Mouse (Mus musculus): ENCODE data around the gene Ugt1a2.

Ugt1a2 gene

GRCm38 (mm10) chr1:88234248-88234610, 33.8 kb downstream of the Ugt1a2 start:
- no peak for DNase-seq (ENCODE audit: low spot score)

- no peak for DNase-seq (ENCODE audit: low spot score)
These were observed 34.2 kb downstream of the Ugt1a2 start for GRCm38 (mm10) chr1:88234646-88235045.

DNA sequence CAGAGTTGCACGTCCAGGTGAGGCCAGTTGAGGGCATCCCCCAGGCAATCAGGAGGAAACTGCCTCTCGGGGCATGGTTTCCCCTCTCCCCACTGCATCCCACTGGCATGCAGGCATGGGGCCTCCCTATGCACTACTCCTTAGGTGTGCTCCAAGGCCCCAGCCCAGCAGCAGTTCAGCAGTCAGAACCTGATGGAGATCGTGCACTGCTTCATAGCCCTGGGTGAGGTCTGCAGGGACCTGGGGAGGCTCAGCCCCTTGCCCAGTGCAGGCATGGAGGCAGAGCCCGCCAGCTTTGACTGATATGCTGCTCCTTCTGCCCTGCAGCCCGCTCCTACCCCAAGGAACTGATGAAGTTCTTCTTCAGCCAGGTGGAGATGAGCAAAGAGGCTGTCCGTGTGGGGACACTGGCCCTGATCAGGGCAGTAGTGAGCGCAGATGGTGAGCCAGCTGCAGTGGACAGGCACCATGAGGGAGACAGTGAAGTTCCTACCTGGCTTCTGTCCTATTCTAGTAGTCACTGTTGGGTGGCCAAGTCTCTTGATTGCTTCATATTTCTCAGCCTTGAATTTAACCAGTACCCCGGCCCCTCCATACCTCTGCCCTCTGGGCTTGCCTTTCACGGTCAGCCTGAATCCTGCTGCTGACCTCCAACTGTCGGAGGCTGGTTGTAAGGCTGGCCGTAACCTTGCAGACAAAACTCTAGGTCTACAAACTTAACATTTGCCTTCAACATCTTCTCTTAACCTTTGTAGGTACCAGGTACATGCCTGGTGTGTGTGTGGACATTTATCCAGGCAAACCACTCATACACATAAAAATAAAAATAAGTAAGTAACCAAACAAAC, 34.9 kb downstream of the Ugt1a2 start:
- DNase-seq (ENCODE audit: low spot score): no peak

- DNase-seq (ENCODE audit: low spot score): no peak
These were observed 35.6 kb downstream of the Ugt1a2 start for GRCm38 (mm10) chr1:88235894-88236415.

DNA sequence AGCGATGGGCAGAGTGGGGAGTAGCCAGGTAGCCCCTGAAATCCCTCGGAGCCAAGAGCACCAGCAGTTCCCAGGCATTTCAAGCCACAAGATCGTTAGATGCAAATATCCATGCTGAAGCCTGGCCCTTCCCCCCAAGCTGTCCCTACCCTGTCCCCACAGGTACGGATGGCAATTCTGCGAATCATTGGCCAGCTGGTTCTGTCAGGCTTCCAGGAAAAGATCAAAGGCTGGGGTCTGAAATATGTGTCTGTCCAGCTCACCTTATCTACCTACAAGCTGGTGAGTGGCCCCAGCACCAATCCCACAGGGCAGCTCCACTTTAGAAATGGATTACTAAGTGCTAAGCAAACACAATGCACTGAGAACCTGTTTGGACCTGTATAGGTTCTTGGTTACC, 36.9 kb downstream of the Ugt1a2 start:
- DNase-seq (ENCODE audit: low spot score): no peak

GRCm38 (mm10) chr1:88238771-88239170, 38.4 kb downstream of the Ugt1a2 start:
- no peak for DNase-seq (ENCODE audit: low spot score)

DNA sequence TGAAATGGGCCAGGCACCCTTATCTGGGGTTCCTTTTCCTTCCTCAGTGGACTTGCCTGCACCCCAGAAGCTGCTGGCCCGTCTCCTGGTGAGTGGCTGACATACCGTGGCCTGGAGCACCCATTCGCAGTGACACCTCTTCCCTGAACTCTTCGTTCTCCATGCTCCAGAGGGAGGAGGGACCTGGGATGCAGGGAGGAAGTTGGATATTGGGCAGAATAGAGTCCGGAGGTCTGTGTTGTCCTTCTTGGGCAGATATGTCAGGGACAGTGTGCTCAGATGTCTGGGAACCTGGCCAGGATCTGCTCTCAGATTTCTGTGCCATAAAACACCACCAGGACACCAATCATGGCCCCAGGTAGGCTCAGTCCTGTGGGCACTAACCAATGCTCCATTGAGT, 39.7 kb downstream of the Ugt1a2 start:
- DNase-seq (ENCODE audit: low spot score): no peak

GRCm38 (mm10) chr1:88240579-88240978, 40.2 kb downstream of the Ugt1a2 start:
- no peak for DNase-seq (ENCODE audit: low spot score)

- DNase-seq (ENCODE audit: low spot score): no peak
These were observed 43.5 kb downstream of the Ugt1a2 start for GRCm38 (mm10) chr1:88243861-88244260.

- DNase-seq (ENCODE audit: low spot score): no peak
These were observed 45.5 kb downstream of the Ugt1a2 start for GRCm38 (mm10) chr1:88245881-88246280.

- no peak for DNase-seq (ENCODE audit: low spot score)
These were observed 46.0 kb downstream of the Ugt1a2 start for GRCm38 (mm10) chr1:88246386-88246785.

GRCm38 (mm10) chr1:88247660-88248059, 47.3 kb downstream of the Ugt1a2 start:
- DNase-seq (ENCODE audit: low spot score): no peak

DNA sequence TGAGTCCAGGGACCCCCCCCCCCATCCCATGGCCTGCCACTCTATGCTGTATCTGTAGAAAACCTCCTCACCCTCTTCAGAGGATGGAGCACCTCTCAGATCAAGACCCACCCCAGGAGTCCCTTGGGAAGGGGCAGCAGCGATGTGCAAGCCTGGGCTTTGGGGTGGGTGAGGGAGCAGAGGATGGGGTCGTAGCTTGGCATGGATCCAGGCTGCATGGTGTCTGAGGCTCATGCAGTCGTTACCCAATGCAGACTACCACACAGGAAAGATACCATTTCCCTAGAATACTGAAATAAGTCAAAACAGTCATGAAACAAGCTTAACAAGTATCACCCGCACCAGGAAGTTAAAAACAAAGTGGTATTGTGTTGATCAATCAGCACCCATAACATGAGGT, 48.3 kb downstream of the Ugt1a2 start:
- DNase-seq (ENCODE audit: low spot score): no peak

DNA sequence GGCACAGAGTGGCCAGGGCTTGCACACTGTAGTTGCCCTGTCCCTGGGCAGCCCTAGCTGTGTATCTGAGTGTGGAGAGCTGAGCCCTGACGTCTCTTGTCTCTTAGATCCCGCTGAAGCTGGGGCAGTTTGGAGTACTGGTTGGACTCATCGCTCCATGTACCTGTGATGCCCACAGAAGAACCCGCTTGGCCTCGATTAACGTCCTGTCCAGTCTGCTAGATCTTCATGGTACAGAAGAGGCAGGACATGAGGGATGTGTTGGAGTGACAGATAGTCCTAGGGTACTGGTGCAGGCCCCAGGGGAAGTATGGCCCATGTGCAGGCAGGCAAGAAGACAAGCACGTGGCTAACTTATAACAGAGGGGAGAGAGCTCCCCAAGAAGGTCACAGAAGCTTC, 49.2 kb downstream of the Ugt1a2 start:
- no peak for DNase-seq (ENCODE audit: low spot score)

DNA sequence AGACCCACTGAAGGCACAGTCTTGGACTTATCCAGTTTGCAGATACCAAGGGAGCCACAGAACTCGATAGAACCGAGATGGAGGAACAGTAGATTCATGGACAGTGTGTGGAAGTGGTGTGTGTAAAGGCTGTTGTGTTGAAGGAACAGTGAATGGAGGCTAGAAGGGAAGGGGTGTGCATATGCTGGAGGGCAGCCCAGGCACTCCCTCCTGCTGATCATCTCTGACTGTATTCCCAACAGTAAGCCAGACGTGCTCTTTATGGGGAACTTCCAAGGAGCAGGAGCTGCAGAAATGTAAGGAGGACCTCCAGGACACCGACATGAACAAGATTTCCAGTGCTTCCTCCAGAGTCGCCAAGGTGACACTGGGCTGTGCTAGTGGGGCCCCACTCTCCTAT, 49.6 kb downstream of the Ugt1a2 start:
- DNase-seq (ENCODE audit: low spot score): no peak

GRCm38 (mm10) chr1:88253106-88253505, 52.7 kb downstream of the Ugt1a2 start:
- DNase-seq (ENCODE audit: low spot score): no peak

DNA sequence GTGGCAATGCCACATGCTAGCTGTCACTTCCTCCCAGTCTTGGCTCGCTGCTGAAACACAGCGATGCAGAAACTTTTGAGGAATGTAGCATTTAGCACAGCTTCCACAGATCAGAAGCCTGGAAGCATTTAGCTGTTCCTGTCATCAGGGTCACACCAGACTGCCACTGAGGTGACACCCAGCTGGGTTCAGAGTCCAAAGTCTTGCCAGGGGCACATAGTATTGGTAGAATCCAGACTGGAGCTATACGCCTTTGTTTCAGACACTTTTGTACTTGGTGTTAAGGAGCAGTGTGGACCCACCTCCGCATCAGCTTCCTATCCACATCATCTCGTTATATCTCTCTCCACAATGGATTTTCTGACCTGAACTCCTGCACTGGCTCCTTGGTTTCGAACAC, 53.1 kb downstream of the Ugt1a2 start:
- DNase-seq (ENCODE audit: low spot score): no peak

- DNase-seq (ENCODE audit: low spot score): no peak
These were observed 54.5 kb downstream of the Ugt1a2 start for GRCm38 (mm10) chr1:88254793-88255465.

GRCm38 (mm10) chr1:88255466-88255857, 55.1 kb downstream of the Ugt1a2 start:
- DNase-seq (ENCODE audit: low spot score): no peak

GRCm38 (mm10) chr1:88255989-88256754, 55.8 kb downstream of the Ugt1a2 start:
- no peak for DNase-seq (ENCODE audit: low spot score)

DNA sequence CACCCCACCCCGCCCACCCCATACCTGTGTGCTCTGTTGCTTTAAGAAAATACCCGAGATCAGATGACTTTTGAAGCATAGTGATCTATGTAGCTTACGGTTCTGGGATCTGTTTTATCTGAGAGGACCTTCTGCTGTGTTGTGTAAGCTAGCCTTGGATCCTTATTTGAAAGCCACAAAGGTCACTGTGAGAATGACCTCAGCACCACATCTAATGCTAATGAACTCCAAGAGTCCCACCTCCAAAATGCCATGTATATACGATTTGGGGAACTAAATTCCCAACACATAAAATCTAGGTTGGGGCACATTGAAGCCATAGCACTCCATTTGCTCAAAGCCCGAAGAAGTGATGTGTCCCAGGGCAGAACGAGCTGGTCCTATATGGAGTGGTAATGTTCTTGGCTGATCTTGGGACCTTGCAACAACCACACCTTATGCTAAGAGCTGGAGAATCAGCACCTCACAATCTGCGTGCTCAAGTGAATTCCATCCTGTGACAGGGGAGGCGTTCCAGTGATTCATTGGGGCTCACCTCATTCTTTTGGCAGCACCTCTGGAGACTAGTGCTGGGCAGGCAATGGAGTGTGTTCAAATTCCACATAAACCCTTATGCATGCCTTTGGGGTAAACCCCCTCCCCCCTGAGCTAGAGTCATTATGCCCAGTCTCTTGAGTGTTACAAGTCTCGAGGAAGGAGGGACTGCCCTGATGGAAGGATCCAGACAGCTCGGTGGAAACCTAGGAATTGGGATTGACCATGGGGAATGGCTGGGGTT, 56.7 kb downstream of the Ugt1a2 start:
- peak; percentile 61 for DNase-seq (ENCODE audit: low spot score)

GRCm38 (mm10) chr1:88257681-88258080, 57.3 kb downstream of the Ugt1a2 start:
- DNase-seq (ENCODE audit: low spot score): no peak

All from ovary, adult 18-20 months (tissue).